Mouse (Mus musculus): ENCODE data around the gene Aplnr. TPM values are rescaled to one million over a fixed set of nuclear protein-coding genes. Genes with fewer than 3 reads are reported as not detected.

Aplnr gene
- polyA plus RNA-seq, 1 experiment from 2014 or later: 8.5 TPM

DNA sequence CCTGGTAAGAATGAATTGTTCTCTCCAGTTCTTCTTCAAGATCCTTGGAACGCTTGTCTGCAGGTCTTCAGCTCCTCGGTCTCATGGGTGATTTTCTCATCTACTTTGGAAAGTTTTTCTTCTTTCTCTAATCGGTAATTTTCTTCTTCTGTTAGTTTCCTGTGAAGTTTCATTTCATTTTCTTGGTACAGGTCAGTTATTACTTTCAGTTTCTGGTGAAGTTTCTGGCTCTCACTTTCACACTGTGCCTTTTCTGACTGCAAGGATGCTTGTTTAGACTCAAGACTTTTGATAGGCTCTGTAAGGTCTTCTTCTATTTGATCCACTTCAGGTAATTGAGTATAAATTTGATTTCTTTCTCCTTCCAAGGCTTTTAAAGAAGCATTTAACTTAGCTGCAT lies 21.4 kb downstream of the Aplnr start:
- no peak for ATAC-seq (ENCODE audit: insufficient number of reproducible peaks, low FRiP score)

DNA sequence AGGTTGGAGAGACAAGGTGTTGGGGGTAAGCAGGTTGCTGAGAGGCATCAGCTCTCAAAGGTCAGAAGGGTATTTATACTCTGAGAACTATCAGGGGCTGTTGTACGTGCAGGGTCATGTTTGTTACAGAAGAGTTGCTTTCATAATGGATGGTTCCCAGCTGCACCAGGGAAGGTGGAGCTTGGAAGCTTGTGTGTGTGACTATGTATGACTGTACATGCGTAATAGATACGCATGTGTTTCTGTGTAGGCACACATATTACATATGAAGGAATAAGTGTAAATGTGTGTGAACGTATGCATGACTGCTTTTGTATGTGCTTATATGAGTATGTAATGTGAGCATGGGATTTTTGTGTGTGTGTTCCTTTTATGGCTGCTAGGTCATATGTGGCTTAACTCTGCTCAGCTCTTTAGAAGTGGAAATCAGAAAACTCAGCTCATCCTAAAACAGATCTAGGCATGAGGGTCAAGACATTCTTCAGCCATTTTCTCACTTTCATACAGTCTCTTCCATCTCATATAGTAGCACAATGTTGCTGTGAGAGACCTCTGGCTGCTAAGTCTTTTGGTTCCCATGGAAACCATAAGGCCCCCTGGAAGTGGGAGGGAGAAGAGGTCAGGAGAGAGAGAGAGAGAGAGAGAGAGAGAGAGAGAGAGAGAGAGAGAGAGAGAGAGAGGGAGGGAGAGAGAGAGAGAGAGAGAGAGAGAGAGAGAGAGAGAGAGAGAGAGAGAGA lies 25.0 kb downstream of the Aplnr start:
- Histone ChIP-seq H3K9me3 (replicated peaks) (no peaks in the 10 kb centered on the region), H3K27me3 (replicated peaks) (no peaks in the 10 kb centered on the region), H3K9ac (no peak overlapping the region), H3K4me1 (replicated peaks) (peaks cover 18% of the 10 kb centered on the region), H3K27ac (ENCODE audit: poor library complexity, severe bottlenecking) (no peak overlapping the region), H3K36me3 (no peaks in the 10 kb centered on the region), H3K4me3 (no peak overlapping the region), H3K4me2 (no peak overlapping the region)
- WGBS: 56% methylated on average over 4 of the region's 4 CpGs
- no peak; the same call in 1 of the 2 replicates for ATAC-seq (ENCODE audit: insufficient number of reproducible peaks, low FRiP score)

More for the DNA sequence above, 21.4 kb downstream of the Aplnr start:
- Histone ChIP-seq H3K4me3 (no peak overlapping the region), H3K9ac (no peak overlapping the region), H3K4me2 (no peak overlapping the region), H3K27me3 (replicated peaks) (no peaks in the 10 kb centered on the region), H3K36me3 (no peaks in the 10 kb centered on the region), H3K9me3 (replicated peaks) (no peaks in the 10 kb centered on the region), H3K27ac (ENCODE audit: poor library complexity, severe bottlenecking) (no peak overlapping the region), H3K4me1 (replicated peaks) (peaks cover 15% of the 10 kb centered on the region)
- WGBS: 81% methylated on average over 3 of the region's 3 CpGs

- Histone ChIP-seq H3K36me3 (no peaks in the 10 kb centered on the region), H3K27me3 (replicated peaks) (no peaks in the 10 kb centered on the region), H3K9me3 (replicated peaks) (no peaks in the 10 kb centered on the region), H3K27ac (ENCODE audit: poor library complexity, severe bottlenecking) (no peak overlapping the region), H3K4me3 (no peak overlapping the region), H3K4me1 (replicated peaks) (peaks cover 18% of the 10 kb centered on the region), H3K4me2 (no peak overlapping the region), H3K9ac (no peak overlapping the region)
- ATAC-seq (ENCODE audit: insufficient number of reproducible peaks, low FRiP score): no peak
- WGBS: 16% methylated on average over 1 of the region's 1 CpGs
Measured at GRCm38 (mm10) chr2:85161638-85162093, 25.6 kb downstream of the Aplnr start.

DNA sequence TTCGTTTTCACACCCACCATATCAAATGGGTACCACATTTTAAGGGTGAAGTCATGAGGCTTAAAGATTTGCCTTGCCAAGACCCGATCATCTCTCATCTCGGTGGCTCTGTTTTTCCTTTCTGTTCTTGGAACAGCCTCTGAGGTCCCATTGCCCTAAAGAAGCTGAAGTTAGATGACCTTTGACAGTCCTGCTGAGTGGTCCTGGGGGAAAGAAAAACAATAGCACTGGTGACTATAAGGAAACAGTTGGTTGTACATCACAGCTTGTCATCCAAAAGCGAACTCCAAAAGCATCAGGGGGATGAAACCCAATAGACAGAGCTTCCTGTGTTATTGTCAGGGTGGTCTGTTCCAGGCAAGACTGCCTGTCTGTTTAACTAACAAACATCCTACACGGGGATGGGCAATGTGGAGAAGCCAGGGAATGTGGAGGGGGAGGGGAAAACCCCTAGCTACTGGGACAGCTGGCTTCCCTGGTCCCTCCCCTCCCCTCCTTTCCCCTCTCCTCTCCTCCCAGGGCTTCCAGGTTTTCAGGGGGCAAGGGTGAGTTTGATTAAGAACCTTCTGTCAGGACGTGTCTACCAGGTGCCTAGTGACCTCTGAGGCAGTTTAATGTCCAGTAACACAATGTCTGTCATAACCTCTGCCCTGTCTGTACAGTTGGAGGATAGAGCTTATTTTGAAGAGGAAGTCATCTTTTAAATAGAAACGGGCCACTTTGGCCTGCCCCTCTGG lies 27.5 kb downstream of the Aplnr start:
- H3K9ac ChIP-seq: no peak overlapping the region
- H3K9me3 ChIP-seq (replicated peaks): no peaks in the 10 kb centered on the region
- peaks cover 18% of the 10 kb centered on the region for H3K4me1 ChIP-seq (replicated peaks)
- 19% methylated on average over 7 of the region's 7 CpGs for WGBS
- H3K27ac ChIP-seq (ENCODE audit: poor library complexity, severe bottlenecking): no peak overlapping the region
- no peak overlapping the region for H3K4me2 ChIP-seq
- no peaks in the 10 kb centered on the region for H3K36me3 ChIP-seq
- ATAC-seq (ENCODE audit: insufficient number of reproducible peaks, low FRiP score): 0 out of 2 replicates have a peak, but pooled peaks have one; percentile 36
- H3K27me3 ChIP-seq (replicated peaks): no peaks in the 10 kb centered on the region
- H3K4me3 ChIP-seq: no peak overlapping the region

DNA sequence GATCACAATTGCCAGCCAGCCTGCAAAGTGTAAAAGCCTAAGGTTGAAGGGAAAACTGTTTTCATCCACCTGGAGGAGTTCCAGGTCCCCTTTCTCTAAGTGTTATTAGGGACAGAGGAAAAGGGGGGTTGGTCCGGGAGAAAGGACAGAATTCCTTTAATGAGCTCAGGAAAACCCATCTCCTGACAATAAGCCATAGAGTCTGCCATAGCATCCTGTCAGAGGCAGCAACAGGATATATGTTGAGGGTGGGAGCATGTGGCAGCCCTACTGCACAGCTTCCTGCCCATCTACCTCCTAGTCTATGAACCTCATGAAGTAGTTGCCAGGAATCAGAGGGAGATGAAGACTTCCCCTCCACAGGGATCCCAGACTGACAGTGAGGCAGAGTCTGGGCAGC lies 31.6 kb downstream of the Aplnr start:
- WGBS: 54% methylated on average over 1 of the region's 1 CpGs

GRCm38 (mm10) chr2:85168327-85168726 lies 32.3 kb downstream of the Aplnr start:
- Histone ChIP-seq H3K4me2 (no peak overlapping the region), H3K27ac (ENCODE audit: poor library complexity, severe bottlenecking) (no peak overlapping the region), H3K27me3 (replicated peaks) (no peaks in the 10 kb centered on the region), H3K36me3 (no peaks in the 10 kb centered on the region), H3K9ac (no peak overlapping the region), H3K4me1 (replicated peaks) (peaks cover 3% of the 10 kb centered on the region; the same call in 1 of the 2 replicates), H3K4me3 (no peak overlapping the region), H3K9me3 (replicated peaks) (no peaks in the 10 kb centered on the region)
- ATAC-seq (ENCODE audit: insufficient number of reproducible peaks, low FRiP score): no peak
- 51% methylated on average over 1 of the region's 1 CpGs for WGBS

More for the DNA sequence above, 31.6 kb downstream of the Aplnr start:
- Histone ChIP-seq H3K9ac (no peak overlapping the region), H3K27ac (ENCODE audit: poor library complexity, severe bottlenecking) (no peak overlapping the region), H3K4me3 (no peak overlapping the region), H3K4me1 (replicated peaks) (peaks cover 3% of the 10 kb centered on the region; the same call in 1 of the 2 replicates), H3K4me2 (no peak overlapping the region), H3K27me3 (replicated peaks) (no peaks in the 10 kb centered on the region), H3K36me3 (no peaks in the 10 kb centered on the region), H3K9me3 (replicated peaks) (no peaks in the 10 kb centered on the region)
- ATAC-seq (ENCODE audit: insufficient number of reproducible peaks, low FRiP score): no peak

- no peaks in the 10 kb centered on the region for H3K27me3 ChIP-seq (replicated peaks)
- WGBS: 22% methylated on average over 3 of the region's 3 CpGs
- ATAC-seq (ENCODE audit: insufficient number of reproducible peaks, low FRiP score): peak; percentile 46; the same call in 1 of the 2 replicates
- H3K4me2 ChIP-seq: no peak overlapping the region
- H3K9ac ChIP-seq: no peak overlapping the region
- H3K36me3 ChIP-seq: no peaks in the 10 kb centered on the region
- no peak overlapping the region for H3K27ac ChIP-seq (ENCODE audit: poor library complexity, severe bottlenecking)
- H3K4me1 ChIP-seq (replicated peaks): no peaks in the 10 kb centered on the region; the same call in 1 of the 2 replicates
- no peaks in the 10 kb centered on the region for H3K9me3 ChIP-seq (replicated peaks)
- H3K4me3 ChIP-seq: no peak overlapping the region
Measured at GRCm38 (mm10) chr2:85172071-85172762, 36.2 kb downstream of the Aplnr start.

DNA sequence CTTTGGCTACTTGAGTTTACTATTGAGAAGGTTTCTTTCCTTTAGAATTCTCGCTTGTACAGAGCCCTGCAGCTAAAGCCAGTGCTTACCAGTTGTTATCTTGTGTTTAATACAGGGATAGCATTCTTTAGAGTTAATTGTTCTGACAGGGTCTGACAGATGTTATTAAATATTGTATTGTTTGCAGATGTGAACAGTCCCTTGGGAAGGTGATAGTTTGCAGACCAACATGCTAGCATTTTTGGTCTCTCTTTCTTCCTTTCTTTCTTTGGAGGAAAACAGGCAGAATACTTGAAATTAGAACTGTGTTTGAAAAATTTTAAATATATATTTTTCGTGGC lies 36.7 kb downstream of the Aplnr start:
- no peaks in the 10 kb centered on the region for H3K27me3 ChIP-seq (replicated peaks)
- H3K4me2 ChIP-seq: no peak overlapping the region
- no peaks in the 10 kb centered on the region for H3K9me3 ChIP-seq (replicated peaks)
- no peak overlapping the region for H3K27ac ChIP-seq (ENCODE audit: poor library complexity, severe bottlenecking)
- no peak overlapping the region for H3K9ac ChIP-seq
- WGBS: 60% methylated on average over 2 of the region's 2 CpGs
- no peak overlapping the region for H3K4me3 ChIP-seq
- H3K4me1 ChIP-seq (replicated peaks): no peaks in the 10 kb centered on the region; the same call in 1 of the 2 replicates
- ATAC-seq (ENCODE audit: insufficient number of reproducible peaks, low FRiP score): no peak
- no peaks in the 10 kb centered on the region for H3K36me3 ChIP-seq

DNA sequence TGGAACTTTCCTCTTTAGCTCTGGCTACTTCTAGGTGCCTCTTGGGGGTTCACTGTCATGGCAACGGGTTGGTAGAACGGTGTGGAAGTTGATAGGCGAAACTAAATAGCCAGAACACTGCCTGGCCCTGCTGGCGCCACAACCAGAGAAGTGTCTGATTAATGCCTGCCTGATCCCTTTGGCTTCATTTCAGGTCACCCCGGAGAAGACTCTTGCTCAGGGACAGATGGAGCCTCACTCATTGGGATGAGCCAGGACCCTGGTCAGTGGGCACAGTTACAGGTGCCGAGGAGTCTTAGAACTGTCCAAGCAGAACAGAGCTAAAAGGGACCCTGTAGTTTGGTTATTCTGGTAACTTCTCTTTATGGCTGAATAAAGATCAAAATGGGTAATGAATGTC lies 37.5 kb downstream of the Aplnr start:
- WGBS: 74% methylated on average over 6 of the region's 6 CpGs
- H3K9ac ChIP-seq: no peak overlapping the region
- H3K9me3 ChIP-seq (replicated peaks): no peaks in the 10 kb centered on the region
- ATAC-seq (ENCODE audit: insufficient number of reproducible peaks, low FRiP score): no peak
- H3K4me2 ChIP-seq: no peak overlapping the region
- no peak overlapping the region for H3K4me3 ChIP-seq
- H3K27ac ChIP-seq (ENCODE audit: poor library complexity, severe bottlenecking): no peak overlapping the region
- no peaks in the 10 kb centered on the region for H3K27me3 ChIP-seq (replicated peaks)
- no peaks in the 10 kb centered on the region for H3K36me3 ChIP-seq
- no peaks in the 10 kb centered on the region; the same call in 1 of the 2 replicates for H3K4me1 ChIP-seq (replicated peaks)

DNA sequence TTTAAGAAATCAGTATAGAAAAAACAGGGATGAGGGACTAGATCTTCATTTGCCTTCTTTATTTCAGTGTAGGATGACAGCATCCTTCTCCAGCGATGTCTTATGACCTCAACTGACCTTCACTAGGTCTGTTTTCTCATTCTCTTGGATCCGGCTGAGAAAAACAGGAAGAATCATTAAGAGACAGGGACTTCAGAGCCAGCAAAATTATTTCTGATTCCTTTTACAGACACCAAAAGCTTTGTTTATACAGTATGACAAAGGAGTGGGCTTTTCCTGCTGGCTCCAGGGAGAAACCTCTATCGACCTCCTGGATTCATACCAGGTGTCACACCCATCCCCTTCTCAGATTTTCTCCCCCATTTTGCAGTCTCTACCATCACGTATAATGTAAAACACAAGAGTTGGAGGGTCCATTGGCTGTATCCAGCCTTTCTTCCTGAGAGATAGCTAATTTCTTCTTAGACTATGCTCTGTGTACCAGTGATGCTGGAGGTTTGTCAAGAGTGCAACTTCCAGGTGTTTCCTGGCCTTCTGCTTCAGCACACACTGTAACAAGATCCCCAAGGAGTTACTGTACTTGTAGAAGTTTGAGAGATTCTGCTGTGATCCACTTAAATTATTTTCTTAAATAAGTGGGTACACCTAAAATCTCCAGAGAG lies 42.2 kb downstream of the Aplnr start:
- Histone ChIP-seq H3K9me3 (replicated peaks) (no peaks in the 10 kb centered on the region), H3K36me3 (no peaks in the 10 kb centered on the region), H3K9ac (no peak overlapping the region), H3K4me3 (no peak overlapping the region), H3K27me3 (replicated peaks) (no peaks in the 10 kb centered on the region), H3K4me1 (replicated peaks) (no peaks in the 10 kb centered on the region), H3K4me2 (no peak overlapping the region), H3K27ac (ENCODE audit: poor library complexity, severe bottlenecking) (no peak overlapping the region)
- ATAC-seq (ENCODE audit: insufficient number of reproducible peaks, low FRiP score): no peak
- WGBS: 66% methylated on average over 4 of the region's 4 CpGs

All from heart, embryonic 12.5 days (tissue).